Mouse (Mus musculus): ENCODE measurements around the gene Fbxo47. TPM values are rescaled to one million over a fixed set of nuclear protein-coding genes. Genes with fewer than 3 reads are reported as not detected.

Fbxo47 gene
- polyA plus RNA-seq (2015; fragmentation: Nextera tagmentation; extraction: Ambion mirVana) = 0.61 and 0.95 TPM in 2 replicates

DNA sequence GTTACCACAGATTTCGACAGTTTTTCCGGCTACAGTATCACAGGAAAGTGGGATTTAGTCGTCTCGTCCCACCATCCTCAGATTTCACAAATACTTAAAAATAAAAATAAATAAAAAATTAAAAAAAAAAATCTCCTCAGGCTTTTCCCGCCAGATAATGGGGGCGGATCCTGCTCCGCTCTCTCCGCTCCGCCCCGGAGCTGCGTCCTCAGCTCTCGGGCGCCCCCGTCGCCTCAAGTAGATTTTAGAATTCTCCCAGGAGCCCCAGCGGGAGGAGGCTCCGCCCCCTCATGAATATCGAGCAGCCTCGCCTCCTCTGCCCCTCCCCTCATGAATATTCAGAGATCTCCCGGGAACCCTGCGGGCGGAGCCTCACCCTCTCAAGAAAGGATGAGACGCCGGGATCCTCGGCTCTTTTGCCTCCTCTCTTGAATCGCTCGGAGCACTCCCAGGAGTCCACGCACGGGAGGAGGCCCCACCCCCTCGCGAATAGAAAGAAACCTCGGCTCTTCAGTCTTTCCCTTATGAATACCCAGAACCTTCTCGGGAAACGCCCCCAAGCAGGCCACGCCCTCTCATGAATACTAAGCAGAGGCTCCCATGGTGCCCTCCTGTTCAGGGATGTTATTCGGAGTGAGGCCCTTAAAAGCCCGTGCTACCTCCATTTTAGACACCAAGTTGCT, at the start of gene Fbxo47:
Fbxo47 (minus strand) TSS at position 237 of the 683 bp plus-strand sequence.
- H3K4me1 ChIP-seq (replicated peaks; ENCODE audit: insufficient read depth, low read length) = no peaks in the 10 kb centered on the region
- peak within 1 kb of the TSS; percentile 56 for H3K4me2 ChIP-seq (ENCODE audit: low read length)
- no peaks in the 10 kb centered on the region for H3K36me3 ChIP-seq (ENCODE audit: insufficient read depth, low read length)
- under 1% methylated on average over 37 of the region's 37 CpGs for WGBS
- ATAC-seq (replicated peaks; ENCODE audit: low FRiP score, low read depth) (peak; percentile 96), DNase-seq (ENCODE audit: low spot score) (peak; percentile 99)
- peak within 1 kb of the TSS; percentile 87 for H3K27ac ChIP-seq
- TF ChIP-seq CTCF (IDR thresholded peaks at IDR 0.05; ENCODE audit: low read depth) = peak; percentile 73
- peak within 1 kb of the TSS; percentile 55 for H3K4me3 ChIP-seq (replicated peaks; ENCODE audit: low read depth, low read length)
- H3K9ac ChIP-seq (ENCODE audit: low read depth, low read length) = peak within 1 kb of the TSS; percentile 62
- H3K27me3 ChIP-seq (ENCODE audit: insufficient read depth, low read length) = no peaks in the 10 kb centered on the region
- no peaks in the 10 kb centered on the region for H3K9me3 ChIP-seq (replicated peaks; ENCODE audit: low read length)

DNA sequence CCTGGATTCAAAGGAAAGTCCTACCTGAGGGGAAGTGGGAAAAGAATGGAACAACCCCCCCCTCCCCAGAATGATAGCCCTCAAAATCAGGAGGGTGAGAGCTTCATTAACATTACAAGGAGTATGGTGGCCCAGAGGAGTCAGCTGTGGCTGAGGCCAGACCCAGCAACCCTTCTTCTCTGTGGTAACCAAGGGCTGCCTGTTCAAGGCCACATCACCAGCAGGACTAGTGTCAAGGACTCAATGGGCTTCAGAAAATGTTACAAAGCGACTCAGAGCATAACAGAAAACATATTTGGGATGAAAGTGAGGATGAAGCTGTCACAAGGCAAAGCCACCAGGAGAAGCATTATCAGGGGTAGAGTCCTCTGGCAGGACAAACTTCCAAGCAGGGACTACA, 49.6 kb upstream of the Fbxo47 start:
- ATAC-seq (replicated peaks; ENCODE audit: low FRiP score, low read depth) = no peak
- WGBS = 93% methylated on average over 1 of the region's 1 CpGs

DNA sequence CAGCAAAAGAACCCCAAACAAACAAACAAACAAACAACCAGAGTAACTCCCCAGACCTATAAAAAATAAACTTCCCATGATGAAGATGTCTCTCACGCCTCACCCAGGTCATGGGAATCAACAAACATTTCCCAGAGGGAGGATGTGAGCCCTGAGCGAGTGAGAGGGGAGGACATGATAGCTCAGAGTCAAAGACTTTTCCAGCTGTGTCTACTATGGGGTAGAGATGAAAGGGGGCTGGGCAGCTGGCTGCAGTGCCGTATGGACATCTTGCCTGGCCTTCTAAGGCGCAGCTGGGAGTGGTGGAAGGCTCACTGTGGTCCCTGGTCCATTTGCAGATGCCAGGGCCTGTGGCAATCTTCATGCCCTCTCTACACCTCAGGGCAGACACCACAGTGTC, 45.0 kb upstream of the Fbxo47 start:
- WGBS = 53% methylated on average over 4 of the region's 4 CpGs
- Histone ChIP-seq H3K4me2 (ENCODE audit: low read length) (no peak overlapping the region), H3K4me3 (replicated peaks; ENCODE audit: low read depth, low read length) (no peak overlapping the region), H3K9me3 (replicated peaks; ENCODE audit: low read length) (no peaks in the 10 kb centered on the region), H3K4me1 (replicated peaks; ENCODE audit: insufficient read depth, low read length) (no peaks in the 10 kb centered on the region), H3K36me3 (ENCODE audit: insufficient read depth, low read length) (no peaks in the 10 kb centered on the region), H3K27ac (no peak overlapping the region), H3K9ac (ENCODE audit: low read depth, low read length) (no peak overlapping the region), H3K27me3 (ENCODE audit: insufficient read depth, low read length) (no peaks in the 10 kb centered on the region)
- no peak for DNase-seq (ENCODE audit: low spot score)
- TF ChIP-seq CTCF (IDR thresholded peaks at IDR 0.05; ENCODE audit: low read depth) = no peak
- ATAC-seq (replicated peaks; ENCODE audit: low FRiP score, low read depth) = no peak

More for the DNA sequence above, 49.6 kb upstream of the Fbxo47 start:
- Histone ChIP-seq H3K4me1 (replicated peaks; ENCODE audit: insufficient read depth, low read length) (no peaks in the 10 kb centered on the region), H3K4me2 (ENCODE audit: low read length) (no peak overlapping the region), H3K27me3 (ENCODE audit: insufficient read depth, low read length) (no peaks in the 10 kb centered on the region), H3K27ac (no peak overlapping the region), H3K36me3 (ENCODE audit: insufficient read depth, low read length) (no peaks in the 10 kb centered on the region), H3K4me3 (replicated peaks; ENCODE audit: low read depth, low read length) (no peak overlapping the region), H3K9me3 (replicated peaks; ENCODE audit: low read length) (no peaks in the 10 kb centered on the region), H3K9ac (ENCODE audit: low read depth, low read length) (no peak overlapping the region)
- no peak for DNase-seq (ENCODE audit: low spot score)
- TF ChIP-seq CTCF (IDR thresholded peaks at IDR 0.05; ENCODE audit: low read depth) = no peak

DNA sequence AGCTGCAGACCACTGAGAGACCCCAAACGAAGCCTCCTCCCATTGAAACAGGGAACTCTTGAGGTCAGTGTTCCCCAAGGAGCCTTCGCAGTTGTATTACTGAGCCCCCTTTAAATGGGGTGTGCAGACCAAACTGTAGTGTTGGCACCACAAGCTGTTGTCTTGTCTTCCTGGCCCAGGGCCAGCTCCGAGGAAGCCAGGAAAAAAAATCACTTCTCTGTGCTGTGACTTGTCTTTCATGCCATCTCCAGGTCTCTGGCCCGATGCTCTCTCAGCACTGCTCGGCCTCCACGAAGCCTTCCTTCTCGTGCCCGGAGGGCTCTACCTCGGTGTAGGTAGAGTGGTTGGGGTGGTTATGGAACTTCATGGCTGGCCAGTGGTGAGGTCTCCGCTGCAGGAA, 40.3 kb upstream of the Fbxo47 start:
- no peak for TF ChIP-seq CTCF (IDR thresholded peaks at IDR 0.05; ENCODE audit: low read depth)
- 88% methylated on average over 10 of the region's 10 CpGs for WGBS
- Histone ChIP-seq H3K9ac (ENCODE audit: low read depth, low read length) (no peak overlapping the region), H3K36me3 (ENCODE audit: insufficient read depth, low read length) (no peaks in the 10 kb centered on the region), H3K9me3 (replicated peaks; ENCODE audit: low read length) (no peaks in the 10 kb centered on the region), H3K4me3 (replicated peaks; ENCODE audit: low read depth, low read length) (no peak overlapping the region), H3K4me2 (ENCODE audit: low read length) (no peak overlapping the region), H3K27me3 (ENCODE audit: insufficient read depth, low read length) (no peaks in the 10 kb centered on the region), H3K27ac (no peak overlapping the region), H3K4me1 (replicated peaks; ENCODE audit: insufficient read depth, low read length) (no peaks in the 10 kb centered on the region)
- DNase-seq (ENCODE audit: low spot score) = no peak
- no peak for ATAC-seq (replicated peaks; ENCODE audit: low FRiP score, low read depth)

DNA sequence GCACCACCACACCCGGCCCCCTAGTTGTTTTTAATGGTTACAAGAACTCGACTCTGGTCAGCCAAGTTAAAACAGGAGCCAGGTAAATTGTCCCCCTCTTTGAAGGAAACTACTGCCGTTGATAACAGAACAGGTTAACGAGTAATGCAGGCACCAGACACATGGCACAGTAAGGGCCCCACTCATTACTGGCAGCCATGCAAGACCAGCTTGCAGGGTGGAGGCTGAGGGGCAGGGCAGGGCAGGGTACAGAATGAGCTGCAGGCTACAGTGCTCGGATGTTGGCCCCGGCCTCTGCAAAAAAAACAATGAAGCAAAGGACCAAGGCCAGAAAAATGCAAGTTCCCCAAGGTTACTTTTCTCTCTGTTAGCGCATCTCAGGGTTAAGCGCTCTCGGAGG, 39.7 kb upstream of the Fbxo47 start:
- H3K27ac ChIP-seq = no peak overlapping the region
- ATAC-seq (replicated peaks; ENCODE audit: low FRiP score, low read depth) (no peak), DNase-seq (ENCODE audit: low spot score) (no peak)
- TF ChIP-seq CTCF (IDR thresholded peaks at IDR 0.05; ENCODE audit: low read depth) = no peak
- no peaks in the 10 kb centered on the region for H3K27me3 ChIP-seq (ENCODE audit: insufficient read depth, low read length)
- H3K36me3 ChIP-seq (ENCODE audit: insufficient read depth, low read length) = no peaks in the 10 kb centered on the region
- H3K9ac ChIP-seq (ENCODE audit: low read depth, low read length) = no peak overlapping the region
- no peaks in the 10 kb centered on the region for H3K4me1 ChIP-seq (replicated peaks; ENCODE audit: insufficient read depth, low read length)
- 54% methylated on average over 9 of the region's 9 CpGs for WGBS
- no peaks in the 10 kb centered on the region for H3K9me3 ChIP-seq (replicated peaks; ENCODE audit: low read length)
- no peak overlapping the region for H3K4me3 ChIP-seq (replicated peaks; ENCODE audit: low read depth, low read length)
- H3K4me2 ChIP-seq (ENCODE audit: low read length) = no peak overlapping the region

DNA sequence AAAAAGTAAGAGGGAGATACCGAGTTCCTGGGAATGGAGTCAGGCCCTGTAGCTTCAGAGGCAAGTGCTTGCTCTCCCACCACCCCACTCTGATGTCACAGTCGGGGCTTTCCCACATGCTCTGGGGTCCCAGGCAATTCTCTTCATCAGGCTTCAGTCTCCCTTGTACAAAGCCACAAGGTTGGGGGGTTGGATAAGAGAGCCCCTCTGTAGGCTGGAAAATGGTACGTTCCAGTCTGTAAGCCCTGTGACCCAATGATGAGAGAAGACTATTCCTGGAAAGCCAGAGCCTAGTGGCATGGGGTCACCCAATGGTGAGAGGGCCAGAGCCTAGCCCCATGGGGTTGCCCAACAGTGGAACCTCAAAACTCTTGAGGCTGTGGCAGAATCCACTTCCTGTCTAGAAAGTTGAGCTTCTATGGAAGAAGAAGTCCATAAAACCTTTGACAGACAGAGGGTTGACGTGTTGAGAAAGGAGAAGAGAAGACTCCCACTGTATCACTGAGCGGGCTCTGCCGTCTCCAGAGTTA, 32.1 kb upstream of the Fbxo47 start:
- Histone ChIP-seq H3K27ac (no peak overlapping the region), H3K9ac (ENCODE audit: low read depth, low read length) (no peak overlapping the region), H3K4me3 (replicated peaks; ENCODE audit: low read depth, low read length) (no peak overlapping the region), H3K27me3 (ENCODE audit: insufficient read depth, low read length) (no peaks in the 10 kb centered on the region), H3K36me3 (ENCODE audit: insufficient read depth, low read length) (no peaks in the 10 kb centered on the region), H3K9me3 (replicated peaks; ENCODE audit: low read length) (no peaks in the 10 kb centered on the region), H3K4me2 (ENCODE audit: low read length) (no peak overlapping the region), H3K4me1 (replicated peaks; ENCODE audit: insufficient read depth, low read length) (no peaks in the 10 kb centered on the region)
- DNase-seq (ENCODE audit: low spot score) (no peak), ATAC-seq (replicated peaks; ENCODE audit: low FRiP score, low read depth) (no peak)
- no peak for TF ChIP-seq CTCF (IDR thresholded peaks at IDR 0.05; ENCODE audit: low read depth)
- WGBS = 88% methylated on average over 6 of the region's 6 CpGs
